Mouse (Mus musculus): Measurements from ENCODE around the gene Homer1. TPM values are rescaled to one million over a fixed set of nuclear protein-coding genes. Genes with fewer than 3 reads are reported as not detected.

The Homer1 gene
- polyA plus RNA-seq, 1 experiment from 2014 or later, result 3.0 TPM

- H3K27me3 ChIP-seq (ENCODE audit: control insufficient read depth, insufficient read depth, low read length), result no peaks in the 10 kb centered on the region
- H3K9me3 ChIP-seq (replicated peaks; ENCODE audit: control insufficient read depth, low read length), result no peaks in the 10 kb centered on the region
- no peak overlapping the region for H3K27ac ChIP-seq (ENCODE audit: low read length)
- WGBS, result 94% methylated on average over 3 of the region's 3 CpGs
- peaks cover 7% of the 10 kb centered on the region for H3K36me3 ChIP-seq (ENCODE audit: control insufficient read depth, insufficient read depth, low read length)
- no peak overlapping the region for H3K9ac ChIP-seq (ENCODE audit: low read length)
- H3K4me1 ChIP-seq (ENCODE audit: control insufficient read depth, insufficient read depth, low read length), result no peaks in the 10 kb centered on the region
- H3K4me2 ChIP-seq (ENCODE audit: low read depth, low read length), result no peak overlapping the region
- peak; percentile 33; the same call in 1 of the 2 replicates for ATAC-seq (ENCODE audit: insufficient read depth, low FRiP score)
- H3K4me3 ChIP-seq (replicated peaks; ENCODE audit: low read length), result no peak overlapping the region
Observed at GRCm38 (mm10) chr13:93440167-93440566, 140.7 kb downstream of the Homer1 start.

GRCm38 (mm10) chr13:93453275-93453674 is 153.8 kb downstream of the Homer1 start:
- no peak overlapping the region for H3K4me3 ChIP-seq (replicated peaks; ENCODE audit: low read length)
- H3K4me1 ChIP-seq (ENCODE audit: control insufficient read depth, insufficient read depth, low read length), result no peaks in the 10 kb centered on the region
- H3K9ac ChIP-seq (ENCODE audit: low read length), result no peak overlapping the region
- no peaks in the 10 kb centered on the region for H3K27me3 ChIP-seq (ENCODE audit: control insufficient read depth, insufficient read depth, low read length)
- 93% methylated on average over 6 of the region's 6 CpGs for WGBS
- ATAC-seq (ENCODE audit: insufficient read depth, low FRiP score), result no peak
- H3K27ac ChIP-seq (ENCODE audit: low read length), result no peak overlapping the region
- no peak overlapping the region for H3K4me2 ChIP-seq (ENCODE audit: low read depth, low read length)
- H3K9me3 ChIP-seq (replicated peaks; ENCODE audit: control insufficient read depth, low read length), result no peaks in the 10 kb centered on the region
- H3K36me3 ChIP-seq (ENCODE audit: control insufficient read depth, insufficient read depth, low read length), result peaks cover 6% of the 10 kb centered on the region; the same call in 1 of the 2 replicates

Other genes with a start within 250 kb of the Homer1 start
- 0.12 and 0.81 TPM in 2 replicates for gene Cmya5, start 154.9 kb upstream of the Homer1 start, polyA plus RNA-seq (2015; fragmentation: Nextera tagmentation; extraction: Ambion mirVana)
- 46.9 and 48.6 TPM in 2 replicates for gene Tent2, start 107.2 kb upstream of the Homer1 start, polyA plus RNA-seq (2015; fragmentation: Nextera tagmentation; extraction: Ambion mirVana)
- gene Jmy, start 200.2 kb downstream of the Homer1 start, polyA plus RNA-seq (2015; fragmentation: Nextera tagmentation; extraction: Ambion mirVana), result 2.6 and 3.0 TPM in 2 replicates